Mouse (Mus musculus) neural tube, embryonic 12.5 days (tissue): ENCODE results near the gene Lgalsl. TPM values are rescaled to one million over a fixed set of nuclear protein-coding genes. Genes with fewer than 3 reads are reported as not detected.

ENCODE experiments used
- ATAC-seq: fragments of 200-750 bp; cut with Nextera tagmentation; 2 replicates; pipeline ENCODE4 v1.8.0; 2017; ENCODE audit warnings: low read depth, mild to moderate bottlenecking, moderate TSS enrichment, moderate library complexity; ENCODE audit not compliant: low FRiP score
- H3K27ac ChIP-seq: fragments of 300-500 bp; sonication (generic); 2 replicates; pipeline ENCODE4 v1.5.1; 2016
- H3K27me3 ChIP-seq: fragments of 300-500 bp; sonication (generic); replicated peaks from 2 replicates; pipeline ENCODE4 v1.6.1; 2016; ENCODE audit warnings: mild to moderate bottlenecking
- H3K36me3 ChIP-seq: fragments of 300-500 bp; sonication (generic); 2 replicates; pipeline ENCODE4 v1.6.1; 2016; ENCODE audit warnings: mild to moderate bottlenecking
- H3K4me1 ChIP-seq: fragments of 300-500 bp; sonication (generic); 2 replicates; pipeline ENCODE4 v1.6.1; 2016
- H3K4me2 ChIP-seq: fragments of 300-500 bp; sonication (generic); replicated peaks from 2 replicates; pipeline ENCODE4 v1.6.1; 2016; ENCODE audit warnings: mild to moderate bottlenecking
- H3K4me3 ChIP-seq: fragments of 300-500 bp; sonication (generic); 2 replicates; pipeline ENCODE4 v1.5.1; 2016
- H3K9ac ChIP-seq: fragments of 300-500 bp; sonication (generic); 2 replicates; pipeline ENCODE4 v1.6.1; 2016; ENCODE audit warnings: mild to moderate bottlenecking
- H3K9me3 ChIP-seq: fragments of 300-500 bp; sonication (generic); 2 replicates; pipeline ENCODE4 v1.6.1; 2016; ENCODE audit warnings: mild to moderate bottlenecking
- WGBS: fragments of 180-500 bp; shearing (Covaris S2); methylation state at CpG from one replicate; pipeline ENCODE4 v1.1.7; 2016; 5-methylcytosine and 5-hydroxymethylcytosine counted together
- polyA plus RNA-seq: library from polyadenylated mRNA; unstranded; fragments of >200 nt; fragmentation: Nextera tagmentation; extraction: Ambion mirVana; gene quantifications from 2 replicates; pipeline ENCODE4 v1.2.1, GENCODE M21; 2016

Gene Lgalsl
- polyA plus RNA-seq, 1 experiment from 2014 or later: 35.0 TPM

DNA sequence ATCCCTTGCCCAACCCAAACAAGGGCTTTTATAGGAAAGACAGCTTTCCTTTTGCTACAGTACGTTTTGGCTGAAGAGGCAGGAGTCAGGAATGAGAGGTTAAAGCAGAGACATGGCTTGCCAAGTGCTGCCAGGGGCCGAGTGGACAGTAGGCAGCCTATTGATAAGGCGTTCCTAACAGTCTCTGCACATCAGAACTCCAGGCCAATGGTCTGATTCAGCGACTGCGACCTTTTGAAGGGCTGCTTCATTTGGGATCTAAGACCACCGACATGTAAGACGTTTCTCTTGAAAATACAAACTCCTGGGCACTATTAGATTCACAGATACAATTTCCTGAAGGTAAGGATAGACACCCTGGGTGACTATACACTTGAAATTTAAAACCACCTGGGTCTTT, 9.5 kb downstream of the Lgalsl start:
- H3K36me3 ChIP-seq: peaks cover 8% of the 10 kb centered on the region; the same call in 1 of the 2 replicates
- no peak overlapping the region for H3K4me3 ChIP-seq
- no peaks in the 10 kb centered on the region for H3K27me3 ChIP-seq
- ATAC-seq: no peak
- H3K4me2 ChIP-seq: no peak overlapping the region
- H3K9ac ChIP-seq: no peak overlapping the region
- no peak overlapping the region for H3K27ac ChIP-seq
- H3K4me1 ChIP-seq: no peaks in the 10 kb centered on the region
- WGBS: 76% methylated on average over 7 of the region's 7 CpGs
- no peaks in the 10 kb centered on the region for H3K9me3 ChIP-seq

DNA sequence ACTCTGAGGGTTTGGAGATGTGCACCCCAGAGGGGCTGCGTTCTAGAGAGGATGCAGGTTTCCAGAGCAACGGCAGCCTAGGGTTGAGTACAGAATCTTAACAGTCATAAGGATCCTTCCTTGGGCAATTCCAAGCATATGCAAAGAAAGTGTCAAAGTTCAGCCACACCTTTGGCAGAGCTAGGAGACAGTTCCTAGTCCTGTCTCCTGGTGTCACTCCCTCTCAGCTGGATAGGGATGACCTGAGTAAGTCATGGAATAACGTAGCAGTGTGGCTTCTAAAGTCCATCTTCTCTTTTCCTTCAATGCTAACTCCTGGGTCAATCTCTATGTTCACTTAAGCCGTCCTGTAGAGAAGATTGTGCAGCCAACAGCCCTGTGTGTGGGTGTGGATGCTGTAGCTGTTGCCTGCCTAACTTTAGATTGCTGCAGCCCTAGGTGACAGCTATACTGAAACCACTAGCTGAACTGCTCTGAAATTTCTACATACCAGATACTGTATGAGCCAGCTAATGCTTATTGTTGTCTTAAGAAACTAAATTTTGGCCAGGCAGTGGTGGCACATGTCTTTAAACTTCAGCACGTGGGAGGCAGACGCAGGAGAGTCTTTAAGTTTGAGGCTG, 16.8 kb downstream of the Lgalsl start:
- Histone ChIP-seq H3K4me2 (no peak overlapping the region), H3K36me3 (no peaks in the 10 kb centered on the region), H3K27me3 (no peaks in the 10 kb centered on the region), H3K9ac (no peak overlapping the region), H3K4me3 (no peak overlapping the region), H3K9me3 (no peaks in the 10 kb centered on the region), H3K4me1 (no peaks in the 10 kb centered on the region), H3K27ac (no peak overlapping the region)
- no peak for ATAC-seq
- 91% methylated on average over 6 of the region's 6 CpGs for whole genome bisulfite sequencing

DNA sequence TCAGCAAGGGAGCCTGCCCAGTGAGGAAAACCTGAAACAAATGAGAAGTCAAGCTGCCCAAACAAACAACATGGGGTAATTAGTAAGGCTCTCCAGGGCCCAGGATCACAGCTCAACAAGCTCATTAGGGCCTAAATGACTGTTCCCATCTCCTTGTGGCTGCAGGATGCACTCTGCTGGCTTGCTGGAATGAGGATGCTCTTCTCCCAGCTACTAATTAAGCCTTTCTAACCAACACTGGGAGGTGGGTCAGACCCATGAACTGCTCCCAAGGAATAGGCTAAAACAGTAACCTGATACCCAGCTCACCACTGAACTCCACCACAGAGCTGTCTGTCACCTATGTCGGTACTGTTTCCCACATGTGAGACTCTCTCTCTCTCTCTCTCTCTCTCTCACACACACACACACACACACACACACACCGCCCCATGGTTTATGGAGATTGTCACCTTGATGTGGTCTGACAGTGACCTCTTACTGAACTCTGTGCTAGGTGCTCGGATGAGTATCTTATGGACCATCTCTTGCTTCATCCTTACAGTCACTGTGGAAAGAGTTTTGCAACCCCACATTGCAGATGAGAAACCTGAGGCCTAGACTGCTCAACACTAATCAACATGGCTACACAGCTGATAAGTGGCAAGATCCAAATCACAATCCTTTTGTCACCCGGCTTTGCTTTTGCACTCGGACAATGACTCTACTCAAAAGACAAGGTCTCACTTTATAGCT, 18.5 kb downstream of the Lgalsl start:
- no peaks in the 10 kb centered on the region for H3K4me1 ChIP-seq
- no peaks in the 10 kb centered on the region for H3K36me3 ChIP-seq
- H3K27me3 ChIP-seq: no peaks in the 10 kb centered on the region
- no peak overlapping the region for H3K27ac ChIP-seq
- no peaks in the 10 kb centered on the region for H3K9me3 ChIP-seq
- H3K4me3 ChIP-seq: no peak overlapping the region
- no peak overlapping the region for H3K9ac ChIP-seq
- 68% methylated on average over 5 of the region's 5 CpGs for WGBS
- no peak overlapping the region for H3K4me2 ChIP-seq
- no peak for ATAC-seq

GRCm38 (mm10) chr11:20806659-20807058, 24.2 kb downstream of the Lgalsl start:
- H3K27me3 ChIP-seq: no peaks in the 10 kb centered on the region
- no peak for ATAC-seq
- H3K4me2 ChIP-seq: no peak overlapping the region
- no peak overlapping the region for H3K4me3 ChIP-seq
- no peak overlapping the region for H3K27ac ChIP-seq
- H3K9ac ChIP-seq: no peak overlapping the region
- no peaks in the 10 kb centered on the region for H3K36me3 ChIP-seq
- no peaks in the 10 kb centered on the region for H3K9me3 ChIP-seq
- H3K4me1 ChIP-seq: no peaks in the 10 kb centered on the region
- WGBS: 92% methylated on average over 5 of the region's 5 CpGs

DNA sequence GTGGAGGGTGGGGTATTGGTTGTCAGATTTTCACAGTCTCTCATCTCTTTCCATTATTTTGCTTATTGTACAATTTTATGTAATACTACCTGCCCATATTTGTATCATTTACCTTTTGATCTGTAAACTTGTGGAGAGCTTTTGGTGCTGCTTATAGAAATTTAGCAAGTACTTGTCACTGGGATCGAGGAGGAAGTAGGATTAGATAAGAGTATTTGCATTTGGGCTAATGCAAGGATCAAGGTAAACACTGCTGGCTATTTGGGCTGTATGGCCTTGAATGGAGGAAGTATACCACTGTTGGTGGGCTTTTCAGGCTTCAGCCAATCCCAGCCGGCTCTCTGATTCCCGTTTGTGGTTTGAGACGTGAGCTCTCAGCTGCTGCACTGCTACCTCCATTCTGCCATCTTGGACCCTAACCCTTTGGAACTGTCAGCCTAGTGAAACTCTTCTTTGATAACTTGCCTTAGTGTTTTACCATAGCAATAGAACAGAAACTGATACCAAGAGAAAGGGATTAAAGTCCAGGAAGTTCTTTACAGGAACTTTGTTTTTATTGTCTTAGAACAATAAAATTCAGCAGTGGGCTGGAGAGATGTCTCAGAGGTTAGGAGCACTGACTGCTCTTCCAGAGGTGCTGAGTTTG, 25.1 kb downstream of the Lgalsl start:
- ATAC-seq: no peak
- no peak overlapping the region for H3K4me2 ChIP-seq
- no peak overlapping the region for H3K27ac ChIP-seq
- H3K9ac ChIP-seq: no peak overlapping the region
- WGBS: 75% methylated on average over 4 of the region's 4 CpGs
- H3K4me3 ChIP-seq: no peak overlapping the region
- no peaks in the 10 kb centered on the region for H3K27me3 ChIP-seq
- peaks cover 2% of the 10 kb centered on the region; the same call in 1 of the 2 replicates for H3K4me1 ChIP-seq
- no peaks in the 10 kb centered on the region for H3K36me3 ChIP-seq
- H3K9me3 ChIP-seq: no peaks in the 10 kb centered on the region

- 96% methylated on average over 4 of the region's 4 CpGs for WGBS
- H3K4me3 ChIP-seq: no peak overlapping the region
- no peaks in the 10 kb centered on the region for H3K27me3 ChIP-seq
- H3K36me3 ChIP-seq: no peaks in the 10 kb centered on the region
- peaks cover 10% of the 10 kb centered on the region; the same call in 1 of the 2 replicates for H3K4me1 ChIP-seq
- H3K27ac ChIP-seq: no peak overlapping the region
- ATAC-seq: no peak
- H3K9me3 ChIP-seq: no peaks in the 10 kb centered on the region
- no peak overlapping the region for H3K9ac ChIP-seq
- H3K4me2 ChIP-seq: no peak overlapping the region
Measured at GRCm38 (mm10) chr11:20804416-20804815, 26.4 kb downstream of the Lgalsl start.

DNA sequence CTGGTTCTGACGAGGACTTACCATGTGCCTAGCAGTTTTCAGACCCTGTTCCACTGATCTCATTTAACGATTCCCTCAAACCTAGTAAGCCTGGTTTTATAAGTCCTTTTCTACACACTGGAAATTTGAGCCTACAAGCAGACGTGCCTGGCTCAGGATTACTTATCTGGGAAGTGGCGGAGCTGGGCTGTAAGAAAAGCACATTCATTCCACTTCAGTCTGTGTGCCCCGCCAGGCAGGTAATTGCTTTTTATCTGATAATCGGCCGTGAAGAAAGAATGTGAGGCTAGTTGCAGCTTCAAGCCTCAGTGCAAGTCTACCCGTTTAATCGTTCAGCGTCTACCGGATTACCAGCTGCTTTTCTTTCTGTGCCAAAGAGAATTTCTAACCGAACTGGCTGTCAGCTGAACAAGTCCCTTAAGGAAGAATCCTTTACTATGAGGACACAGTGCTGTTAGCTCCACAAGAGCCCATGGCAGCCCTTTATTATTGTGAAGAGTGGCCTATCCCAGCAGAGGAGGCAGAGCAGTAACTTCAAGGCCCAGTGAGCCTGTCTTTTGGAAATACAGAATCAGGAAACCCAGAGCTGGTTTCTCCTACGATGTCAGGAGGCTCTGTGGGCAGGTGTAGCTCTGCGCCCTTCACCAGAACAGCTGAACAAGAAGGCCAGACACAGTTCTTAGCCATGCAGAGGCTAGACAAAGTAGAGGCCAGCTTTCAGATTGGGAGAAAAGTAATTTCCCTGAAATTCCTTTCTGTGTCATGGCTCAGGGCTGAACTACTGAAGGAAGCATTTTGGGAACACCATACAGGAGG, 30.4 kb downstream of the Lgalsl start:
- peak overlapping the region; percentile 20; the same call in 1 of the 2 replicates for H3K27ac ChIP-seq
- H3K4me1 ChIP-seq: peaks cover 10% of the 10 kb centered on the region; the same call in 1 of the 2 replicates
- peak; percentile 61; the same call in 1 of the 2 replicates for ATAC-seq
- no peak overlapping the region for H3K4me3 ChIP-seq
- no peak overlapping the region for H3K9ac ChIP-seq
- WGBS: 27% methylated on average over 14 of the region's 14 CpGs
- no peaks in the 10 kb centered on the region for H3K9me3 ChIP-seq
- H3K4me2 ChIP-seq: peak overlapping the region; percentile 27; the same call in 1 of the 2 replicates
- H3K36me3 ChIP-seq: no peaks in the 10 kb centered on the region
- no peaks in the 10 kb centered on the region for H3K27me3 ChIP-seq

DNA sequence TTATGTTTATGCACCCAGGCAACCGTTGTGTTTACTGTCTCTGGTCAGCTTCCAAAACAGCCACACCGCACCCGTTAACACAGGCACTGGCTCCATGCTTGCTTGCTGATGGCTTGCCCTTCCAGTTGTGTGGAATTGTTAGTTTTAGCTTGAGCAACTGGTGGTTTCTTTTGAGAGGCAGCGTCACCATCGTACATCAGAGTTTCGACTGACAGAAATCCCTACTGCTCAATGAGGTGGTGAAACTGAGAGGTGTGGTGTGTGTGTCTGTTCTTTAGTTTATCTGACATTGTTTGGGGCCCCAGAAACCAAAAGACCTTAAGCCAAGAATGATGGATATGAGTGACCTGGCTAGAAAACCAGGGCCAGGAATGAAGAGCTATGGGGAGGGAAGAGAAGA, 33.0 kb downstream of the Lgalsl start:
- H3K9me3 ChIP-seq: no peaks in the 10 kb centered on the region
- H3K27ac ChIP-seq: no peak overlapping the region
- no peak overlapping the region for H3K4me2 ChIP-seq
- no peaks in the 10 kb centered on the region for H3K36me3 ChIP-seq
- H3K4me3 ChIP-seq: no peak overlapping the region
- no peak overlapping the region for H3K9ac ChIP-seq
- H3K4me1 ChIP-seq: peaks cover 13% of the 10 kb centered on the region; the same call in 1 of the 2 replicates
- no peak for ATAC-seq
- WGBS: 94% methylated on average over 6 of the region's 6 CpGs
- no peaks in the 10 kb centered on the region for H3K27me3 ChIP-seq

DNA sequence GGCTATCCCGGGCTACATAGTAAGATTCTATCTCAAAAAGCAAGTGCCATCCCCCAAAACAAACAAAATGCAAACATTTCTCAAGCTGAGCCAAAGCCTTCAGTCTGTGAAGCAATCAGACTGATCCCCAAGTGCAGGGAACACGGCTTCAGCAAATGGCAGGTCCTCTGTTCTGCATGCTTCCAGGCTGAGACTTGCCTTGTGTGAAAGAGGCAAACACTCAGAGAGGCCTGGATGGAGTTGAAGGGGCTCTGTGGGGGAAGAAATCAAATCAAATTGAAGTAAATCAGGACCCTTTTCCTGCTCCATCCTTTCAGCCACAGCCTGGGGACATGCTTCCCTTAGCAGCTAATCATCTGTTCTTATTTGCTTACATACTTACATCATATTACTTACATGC, 35.4 kb downstream of the Lgalsl start:
- WGBS: 78% methylated on average over 2 of the region's 2 CpGs
- ATAC-seq: no peak

DNA sequence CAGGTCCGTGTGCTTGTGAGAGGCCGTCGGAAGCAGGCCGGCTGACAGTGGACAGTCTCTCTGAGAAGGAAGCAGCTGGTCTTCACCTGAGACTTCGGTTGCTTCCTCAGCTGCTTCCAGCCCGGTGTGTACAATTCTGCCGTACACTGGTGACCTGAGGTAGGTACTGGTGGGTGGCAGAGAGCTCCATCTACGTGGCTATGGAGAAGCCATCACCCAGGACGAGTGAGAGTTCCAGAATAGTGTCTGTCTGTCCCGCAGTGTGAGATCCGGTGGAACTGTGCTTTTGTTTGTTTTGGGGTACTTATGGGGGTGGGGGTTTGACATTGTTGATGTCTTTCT, 36.0 kb downstream of the Lgalsl start:
- no peaks in the 10 kb centered on the region for H3K27me3 ChIP-seq
- 0 out of 2 replicates have a peak, but pooled peaks cover 3% of the 10 kb centered on the region for H3K4me1 ChIP-seq
- ATAC-seq: peak; percentile 71
- no peak overlapping the region for H3K27ac ChIP-seq
- no peak overlapping the region for H3K4me3 ChIP-seq
- no peaks in the 10 kb centered on the region for H3K9me3 ChIP-seq
- H3K9ac ChIP-seq: no peak overlapping the region
- H3K4me2 ChIP-seq: no peak overlapping the region
- 55% methylated on average over 11 of the region's 11 CpGs for WGBS
- H3K36me3 ChIP-seq: no peaks in the 10 kb centered on the region

More for the DNA sequence above, 35.4 kb downstream of the Lgalsl start:
- H3K4me3 ChIP-seq: no peak overlapping the region
- no peak overlapping the region for H3K27ac ChIP-seq
- H3K4me1 ChIP-seq: peaks cover 9% of the 10 kb centered on the region; the same call in 1 of the 2 replicates
- H3K36me3 ChIP-seq: no peaks in the 10 kb centered on the region
- no peaks in the 10 kb centered on the region for H3K27me3 ChIP-seq
- H3K4me2 ChIP-seq: no peak overlapping the region
- H3K9ac ChIP-seq: no peak overlapping the region
- H3K9me3 ChIP-seq: no peaks in the 10 kb centered on the region

- peak; percentile 95 for ATAC-seq
- no peaks in the 10 kb centered on the region for H3K36me3 ChIP-seq
- H3K27me3 ChIP-seq: no peaks in the 10 kb centered on the region
- H3K9me3 ChIP-seq: no peaks in the 10 kb centered on the region
- H3K9ac ChIP-seq: no peak overlapping the region
- WGBS: 32% methylated on average over 10 of the region's 10 CpGs
- H3K4me1 ChIP-seq: 0 out of 2 replicates have a peak, but pooled peaks cover 3% of the 10 kb centered on the region
- no peak overlapping the region for H3K4me3 ChIP-seq
- H3K4me2 ChIP-seq: no peak overlapping the region
- H3K27ac ChIP-seq: no peak overlapping the region
Measured at GRCm38 (mm10) chr11:20794196-20794912, 36.5 kb downstream of the Lgalsl start.
